Mouse (Mus musculus) cerebellum, adult 2 months (tissue): ENCODE data around the gene Zswim8. TPM values are rescaled to one million over a fixed set of nuclear protein-coding genes. Genes with fewer than 3 reads are reported as not detected.
A peak's percentile ranks its signal among the peaks of the same experiment; 100 is the strongest.

Source experiments
- DNase-seq, 2 experiments: peaks; one replicate each; pipeline ENCODE4 v3.0.0; 2021
- H3K27ac ChIP-seq: fragments of 200-500 bp; 2 replicates; pipeline ENCODE4 v1.5.1; 2012; ENCODE audit warnings: low read length, control low read depth, inconsistent platforms; ENCODE audit not compliant: insufficient read depth
- H3K27me3 ChIP-seq: fragments of 200-500 bp; 2 replicates; pipeline ENCODE4 v1.6.1; 2012; ENCODE audit warnings: inconsistent platforms, mild to moderate bottlenecking, low read length, moderate library complexity; ENCODE audit not compliant: control insufficient read depth, insufficient read depth
- H3K4me1 ChIP-seq: fragments of 200-500 bp; 2 replicates; pipeline ENCODE4 v1.6.1; 2011; ENCODE audit warnings: low read length; ENCODE audit not compliant: control insufficient read depth, insufficient read depth
- H3K4me3 ChIP-seq: fragments of 200-500 bp; replicated peaks from 2 replicates; pipeline ENCODE3; 2011; ENCODE audit warnings: mild to moderate bottlenecking, low read depth, low read length, control low read depth; ENCODE audit not compliant: insufficient read depth
- CTCF ChIP-seq: fragments of 200-500 bp; IDR thresholded peaks from 2 replicates; pipeline ENCODE4 v1.5.1; 2011; ENCODE audit warnings: low read depth, mild to moderate bottlenecking, control low read depth, low read length, moderate library complexity, borderline replicate concordance; ENCODE audit not compliant: insufficient read depth
- POLR2A ChIP-seq: fragments of 200-500 bp; IDR thresholded peaks from 2 replicates; pipeline ENCODE4 v1.6.1; 2011; ENCODE audit warnings: low read length, control low read depth, borderline replicate concordance; ENCODE audit not compliant: insufficient read depth
- WGBS: fragments of 180-500 bp; shearing (Covaris S2); methylation state at CpG from one replicate; pipeline ENCODE4 v1.1.7; 2018; 5-methylcytosine and 5-hydroxymethylcytosine counted together
- polyA plus RNA-seq: library from polyadenylated mRNA; depleted of rRNA; stranded (reverse); fragments of >200 nt; gene quantifications from 2 replicates; pipeline ENCODE4 v1.2.3, GENCODE M21; 2012

Zswim8 gene
- polyA plus RNA-seq, 1 experiment = 164 TPM

GRCm38 (mm10) chr14:20681742-20682141 lies 25.6 kb upstream of the Zswim8 start:
- TF ChIP-seq CTCF (no peak), POLR2A (no peak)
- WGBS = 84% methylated on average over 2 of the region's 2 CpGs

GRCm38 (mm10) chr14:20682498-20682897 lies 24.9 kb upstream of the Zswim8 start:
- H3K27me3 ChIP-seq = no peaks in the 10 kb centered on the region
- WGBS = 24% methylated on average over 3 of the region's 3 CpGs
- no peak for DNase-seq
- H3K27ac ChIP-seq = no peak overlapping the region
- TF ChIP-seq POLR2A (no peak), CTCF (no peak)
- no peaks in the 10 kb centered on the region for H3K4me1 ChIP-seq
- no peak overlapping the region for H3K4me3 ChIP-seq

More at GRCm38 (mm10) chr14:20681742-20682141, 25.6 kb upstream of the Zswim8 start:
- H3K4me3 ChIP-seq = no peak overlapping the region
- no peak overlapping the region for H3K27ac ChIP-seq
- no peak for DNase-seq
- H3K4me1 ChIP-seq = no peaks in the 10 kb centered on the region
- H3K27me3 ChIP-seq = no peaks in the 10 kb centered on the region

GRCm38 (mm10) chr14:20686576-20686975 lies 20.8 kb upstream of the Zswim8 start:
- TF ChIP-seq POLR2A = no peak
- no peak for TF ChIP-seq CTCF
- no peak overlapping the region for H3K27ac ChIP-seq
- DNase-seq = no peak
- H3K4me1 ChIP-seq = no peaks in the 10 kb centered on the region
- WGBS = 97% methylated on average over 3 of the region's 3 CpGs
- H3K4me3 ChIP-seq = no peak overlapping the region
- H3K27me3 ChIP-seq = no peaks in the 10 kb centered on the region

GRCm38 (mm10) chr14:20689009-20689408 lies 18.3 kb upstream of the Zswim8 start:
- Histone ChIP-seq H3K27me3 (no peaks in the 10 kb centered on the region), H3K4me1 (peaks cover 4% of the 10 kb centered on the region; the same call in 1 of the 2 replicates), H3K4me3 (no peak overlapping the region), H3K27ac (no peak overlapping the region)
- no peak for DNase-seq
- 88% methylated on average over 2 of the region's 2 CpGs for WGBS
- no peak for TF ChIP-seq POLR2A

- H3K27ac ChIP-seq = no peak overlapping the region
- DNase-seq = no peak
- H3K4me1 ChIP-seq = peaks cover 9% of the 10 kb centered on the region; the same call in 1 of the 2 replicates
- TF ChIP-seq POLR2A = no peak
- no peak for TF ChIP-seq CTCF
- 85% methylated on average over 6 of the region's 6 CpGs for WGBS
- H3K27me3 ChIP-seq = no peaks in the 10 kb centered on the region
- no peak overlapping the region for H3K4me3 ChIP-seq
Measured at GRCm38 (mm10) chr14:20691772-20692171, 15.6 kb upstream of the Zswim8 start.

- Histone ChIP-seq H3K27me3 (no peaks in the 10 kb centered on the region), H3K4me1 (peaks cover 9% of the 10 kb centered on the region; the same call in 1 of the 2 replicates), H3K27ac (0 out of 2 replicates have a peak overlapping the region, but pooled peaks have one; percentile 18), H3K4me3 (no peak overlapping the region)
- 84% methylated on average over 10 of the region's 10 CpGs for WGBS
- DNase-seq = no peak
- TF ChIP-seq POLR2A = no peak
- no peak for TF ChIP-seq CTCF
Measured at GRCm38 (mm10) chr14:20693589-20694101, 13.7 kb upstream of the Zswim8 start.

GRCm38 (mm10) chr14:20694185-20694883 lies 13.0 kb upstream of the Zswim8 start:
- peaks cover 9% of the 10 kb centered on the region; the same call in 1 of the 2 replicates for H3K4me1 ChIP-seq
- TF ChIP-seq CTCF (no peak), POLR2A (no peak)
- no peak for DNase-seq
- H3K27me3 ChIP-seq = no peaks in the 10 kb centered on the region
- H3K27ac ChIP-seq = peak overlapping the region; percentile 97
- peak overlapping the region; percentile 90 for H3K4me3 ChIP-seq
- 36% methylated on average over 13 of the region's 13 CpGs for WGBS

- TF ChIP-seq POLR2A (peak; percentile 82), CTCF (no peak)
- Histone ChIP-seq H3K4me1 (peaks cover 9% of the 10 kb centered on the region; the same call in 1 of the 2 replicates), H3K4me3 (peak within 1 kb of the TSS; percentile 90), H3K27me3 (no peaks in the 10 kb centered on the region), H3K27ac (peak within 1 kb of the TSS; percentile 97)
- peak; percentile 91 to 92 for DNase-seq
- under 1% methylated on average over 111 of the region's 111 CpGs for WGBS
Measured at GRCm38 (mm10) chr14:20694884-20695760, 12.2 kb upstream of the Zswim8 start, which contains the start of gene Fut11. Gene Fut11, plus strand, starts transcription at chr14:20694968.
